Mouse (Mus musculus) testis, adult 2 months (tissue): ENCODE data around the gene Ipcef1.

Source experiments
- CTCF ChIP-seq: fragments of 200-500 bp; IDR thresholded peaks from 2 replicates; pipeline ENCODE4 v1.5.1; 2012; ENCODE audit warnings: low read depth, mild to moderate bottlenecking, inconsistent platforms, low read length, moderate library complexity; ENCODE audit not compliant: control insufficient read depth, insufficient read depth, insufficient replicate concordance
- POLR2A ChIP-seq: fragments of 200-500 bp; IDR thresholded peaks from 2 replicates; pipeline ENCODE4 v1.6.1; 2012; ENCODE audit warnings: low read depth, mild to moderate bottlenecking, inconsistent platforms, low read length, moderate library complexity; ENCODE audit not compliant: control insufficient read depth

- TF ChIP-seq CTCF = no peak
- no peak for TF ChIP-seq POLR2A
Observed at GRCm38 (mm10) chr10:6928905-6929304, 123.4 kb downstream of the Ipcef1 start.
